Mouse (Mus musculus) hindbrain, embryonic 11.5 days (tissue): ENCODE measurements around the gene Ccn2. TPM values are rescaled to one million over a fixed set of nuclear protein-coding genes. Genes with fewer than 3 reads are reported as not detected.

Experiments used
- ATAC-seq: fragments of 200-750 bp; cut with Nextera tagmentation; 2 replicates; pipeline ENCODE4 v1.8.0; 2017; ENCODE audit warnings: mild to moderate bottlenecking, moderate TSS enrichment, moderate library complexity; ENCODE audit not compliant: low FRiP score
- DNase-seq: peaks from one replicate; pipeline ENCODE4 v3.0.0-alpha.2; 2015; ENCODE audit warnings: low spot score
- H3K27ac ChIP-seq: fragments of 300-500 bp; sonication (generic); 2 replicates; pipeline ENCODE4 v1.5.1; 2014; ENCODE audit warnings: mild to moderate bottlenecking, low read depth, low read length
- H3K27me3 ChIP-seq: fragments of 300-500 bp; sonication (generic); 2 replicates; pipeline ENCODE4 v1.6.1; 2014; ENCODE audit warnings: mild to moderate bottlenecking, low read length, moderate library complexity, mixed read lengths; ENCODE audit not compliant: control insufficient read depth, insufficient read depth
- H3K36me3 ChIP-seq: fragments of 300-500 bp; sonication (generic); 2 replicates; pipeline ENCODE4 v1.6.1; 2014; ENCODE audit warnings: mild to moderate bottlenecking, low read length, moderate library complexity, mixed read lengths; ENCODE audit not compliant: control insufficient read depth, insufficient read depth
- H3K4me1 ChIP-seq: fragments of 300-500 bp; sonication (generic); replicated peaks from 2 replicates; pipeline ENCODE4 v1.6.1; 2014; ENCODE audit warnings: low read length, mixed read lengths; ENCODE audit not compliant: control insufficient read depth, insufficient read depth
- H3K4me2 ChIP-seq: fragments of 300-500 bp; sonication (generic); replicated peaks from 2 replicates; pipeline ENCODE4 v1.6.1; 2014; ENCODE audit warnings: mild to moderate bottlenecking, low read depth, low read length
- H3K4me3 ChIP-seq: fragments of 300-500 bp; sonication (generic); 2 replicates; pipeline ENCODE4 v1.5.1; 2014; ENCODE audit warnings: low read depth, low read length
- H3K9ac ChIP-seq: fragments of 300-500 bp; sonication (generic); 2 replicates; pipeline ENCODE4 v1.6.1; 2014; ENCODE audit warnings: low read depth, low read length
- H3K9me3 ChIP-seq: fragments of 300-500 bp; sonication (generic); 2 replicates; pipeline ENCODE4 v1.6.1; 2016; ENCODE audit warnings: low read length; ENCODE audit not compliant: control insufficient read depth
- WGBS: fragments of 180-500 bp; shearing (Covaris S2); extraction: QIAGEN DNeasy Blood & Tissue Kit; methylation state at CpG from one replicate; pipeline ENCODE4 v1.1.7; 2014; 5-methylcytosine and 5-hydroxymethylcytosine counted together
- polyA plus RNA-seq: library from polyadenylated mRNA; unstranded; fragments of >200 nt; fragmentation: Nextera tagmentation; extraction: Ambion mirVana; gene quantifications from 2 replicates; pipeline ENCODE4 v1.2.1, GENCODE M21; 2014

Gene Ccn2
- polyA plus RNA-seq, 1 experiment from 2014 or later = 6.6 TPM

- Histone ChIP-seq H3K9ac (no peak overlapping the region), H3K27me3 (no peaks in the 10 kb centered on the region), H3K36me3 (no peaks in the 10 kb centered on the region), H3K4me2 (no peak overlapping the region), H3K4me1 (no peaks in the 10 kb centered on the region), H3K27ac (no peak overlapping the region), H3K4me3 (no peak overlapping the region), H3K9me3 (no peaks in the 10 kb centered on the region)
- DNase-seq = no peak
- 90% methylated on average over 4 of the region's 4 CpGs for WGBS
- ATAC-seq = no peak
Observed at GRCm38 (mm10) chr10:24588824-24589223, 6.4 kb upstream of the Ccn2 start.

DNA sequence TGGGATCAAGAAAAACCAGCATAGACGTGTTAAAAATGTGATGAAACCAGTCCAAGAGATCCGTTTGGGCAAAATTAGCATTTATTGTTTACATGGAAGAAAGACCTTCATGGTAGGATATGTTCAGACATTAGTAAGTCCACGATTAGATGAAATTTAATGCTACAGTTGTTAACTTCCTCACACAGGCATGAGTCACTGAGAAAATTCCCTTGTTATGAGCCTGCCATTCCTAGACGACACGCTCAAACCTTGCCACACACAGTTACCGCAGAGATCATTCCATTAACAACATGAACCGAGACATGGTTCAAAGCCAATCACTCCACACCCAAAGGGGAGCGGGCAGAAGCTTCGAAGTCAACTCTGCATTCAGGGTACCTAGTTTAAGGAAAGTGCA, 6.0 kb upstream of the Ccn2 start:
- Histone ChIP-seq H3K4me1 (no peaks in the 10 kb centered on the region), H3K9ac (no peak overlapping the region), H3K9me3 (no peaks in the 10 kb centered on the region), H3K36me3 (no peaks in the 10 kb centered on the region), H3K27me3 (no peaks in the 10 kb centered on the region), H3K27ac (no peak overlapping the region), H3K4me2 (no peak overlapping the region), H3K4me3 (no peak overlapping the region)
- DNase-seq (no peak), ATAC-seq (no peak)
- 90% methylated on average over 9 of the region's 9 CpGs for WGBS

- Histone ChIP-seq H3K27ac (no peak overlapping the region), H3K9ac (no peak overlapping the region), H3K9me3 (no peaks in the 10 kb centered on the region), H3K36me3 (no peaks in the 10 kb centered on the region), H3K27me3 (no peaks in the 10 kb centered on the region), H3K4me3 (no peak overlapping the region), H3K4me2 (no peak overlapping the region), H3K4me1 (no peaks in the 10 kb centered on the region)
- DNase-seq = no peak
- WGBS = 40% methylated on average over 4 of the region's 4 CpGs
- ATAC-seq = no peak
Observed at GRCm38 (mm10) chr10:24590546-24590945, 4.7 kb upstream of the Ccn2 start.

GRCm38 (mm10) chr10:24591136-24591535, 4.1 kb upstream of the Ccn2 start:
- H3K36me3 ChIP-seq = no peaks in the 10 kb centered on the region
- H3K4me2 ChIP-seq = no peak overlapping the region
- DNase-seq (peak; percentile 90), ATAC-seq (no peak)
- H3K4me1 ChIP-seq = no peaks in the 10 kb centered on the region
- 19% methylated on average over 4 of the region's 4 CpGs for WGBS
- no peak overlapping the region for H3K4me3 ChIP-seq
- no peaks in the 10 kb centered on the region for H3K27me3 ChIP-seq
- no peaks in the 10 kb centered on the region for H3K9me3 ChIP-seq
- H3K9ac ChIP-seq = no peak overlapping the region
- no peak overlapping the region for H3K27ac ChIP-seq

GRCm38 (mm10) chr10:24591741-24592140, 3.5 kb upstream of the Ccn2 start:
- H3K36me3 ChIP-seq = no peaks in the 10 kb centered on the region
- no peaks in the 10 kb centered on the region for H3K9me3 ChIP-seq
- H3K27ac ChIP-seq = no peak overlapping the region
- 61% methylated on average over 5 of the region's 5 CpGs for WGBS
- no peak overlapping the region for H3K9ac ChIP-seq
- H3K4me3 ChIP-seq = no peak overlapping the region
- no peaks in the 10 kb centered on the region for H3K27me3 ChIP-seq
- DNase-seq = no peak
- no peak overlapping the region for H3K4me2 ChIP-seq
- H3K4me1 ChIP-seq = no peaks in the 10 kb centered on the region
- ATAC-seq = no peak

DNA sequence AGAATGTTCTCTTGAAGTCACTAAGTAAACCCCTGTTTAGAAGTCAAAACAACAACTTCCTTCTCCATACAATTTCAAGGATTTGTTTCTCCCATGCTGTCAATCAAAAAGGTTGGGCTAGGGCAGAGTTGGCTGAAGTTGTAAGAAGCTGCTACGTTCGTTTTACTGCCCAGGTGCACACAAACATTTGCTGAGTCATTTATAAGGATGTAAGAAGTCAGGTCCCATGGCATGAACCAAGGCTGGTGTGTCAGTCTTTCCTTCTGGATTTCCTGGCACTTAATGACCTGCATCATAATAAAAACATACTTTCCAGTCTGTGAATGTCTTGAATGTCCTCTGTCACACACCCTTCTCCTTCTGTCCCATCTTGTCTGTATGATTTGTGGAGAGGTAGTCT, 2.9 kb upstream of the Ccn2 start:
- Histone ChIP-seq H3K4me1 (no peaks in the 10 kb centered on the region), H3K27me3 (no peaks in the 10 kb centered on the region), H3K9ac (no peak overlapping the region), H3K27ac (no peak overlapping the region), H3K4me2 (no peak overlapping the region), H3K9me3 (no peaks in the 10 kb centered on the region), H3K36me3 (no peaks in the 10 kb centered on the region), H3K4me3 (no peak overlapping the region)
- WGBS = 87% methylated on average over 2 of the region's 2 CpGs
- DNase-seq (no peak), ATAC-seq (no peak)

DNA sequence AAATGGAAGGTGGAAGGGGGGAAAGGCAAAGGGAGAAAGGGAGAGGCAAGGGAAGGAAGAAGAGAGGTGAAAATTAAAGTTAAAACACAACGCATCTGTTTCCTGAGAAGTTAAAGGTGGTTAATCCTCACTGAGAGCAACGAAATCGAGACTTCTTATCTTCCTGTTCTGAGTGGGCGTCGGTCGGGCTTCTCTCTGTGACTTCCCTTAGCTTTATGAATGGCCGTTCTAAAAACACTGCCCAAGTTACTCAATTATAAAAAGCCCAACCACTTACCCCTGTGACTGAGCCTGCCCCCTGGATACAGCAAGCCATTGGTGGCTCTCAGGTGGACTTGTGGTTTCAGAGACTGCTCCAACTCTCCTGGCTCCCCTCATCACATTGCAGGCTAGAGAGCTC, 2.3 kb upstream of the Ccn2 start:
- no peaks in the 10 kb centered on the region for H3K27me3 ChIP-seq
- H3K4me1 ChIP-seq = no peaks in the 10 kb centered on the region
- WGBS = 88% methylated on average over 7 of the region's 7 CpGs
- no peak overlapping the region for H3K4me3 ChIP-seq
- H3K27ac ChIP-seq = no peak overlapping the region
- no peaks in the 10 kb centered on the region for H3K9me3 ChIP-seq
- H3K4me2 ChIP-seq = no peak overlapping the region
- ATAC-seq = no peak
- H3K9ac ChIP-seq = no peak overlapping the region
- no peak for DNase-seq
- H3K36me3 ChIP-seq = no peaks in the 10 kb centered on the region

DNA sequence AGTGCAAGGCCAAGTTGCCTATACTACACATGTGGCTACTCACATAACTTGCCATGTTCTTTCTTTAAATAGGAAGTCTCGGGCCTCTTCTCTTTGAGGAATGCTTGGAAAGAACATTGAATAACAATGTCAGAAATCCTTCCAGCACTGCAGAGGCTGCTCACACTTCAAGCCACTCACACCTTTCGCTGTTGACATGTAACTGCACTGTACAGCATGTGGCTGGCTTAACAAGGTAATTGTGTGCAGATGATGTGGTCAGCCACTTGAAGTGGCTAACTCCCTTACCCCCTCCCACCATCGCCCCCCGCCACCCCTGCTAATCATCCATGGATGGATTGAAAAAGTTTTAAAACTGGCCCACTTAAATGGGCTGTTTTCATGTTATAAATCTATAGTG, 1.7 kb upstream of the Ccn2 start:
- DNase-seq (no peak), ATAC-seq (no peak)
- no peak overlapping the region for H3K27ac ChIP-seq
- no peaks in the 10 kb centered on the region for H3K27me3 ChIP-seq
- no peak overlapping the region for H3K4me3 ChIP-seq
- H3K4me1 ChIP-seq = no peaks in the 10 kb centered on the region
- no peak overlapping the region for H3K9ac ChIP-seq
- WGBS = 73% methylated on average over 4 of the region's 4 CpGs
- no peaks in the 10 kb centered on the region for H3K36me3 ChIP-seq
- no peak overlapping the region for H3K4me2 ChIP-seq
- no peaks in the 10 kb centered on the region for H3K9me3 ChIP-seq

- Histone ChIP-seq H3K4me2 (peak overlapping the region; percentile 66), H3K36me3 (no peaks in the 10 kb centered on the region), H3K9ac (peak overlapping the region; percentile 80), H3K27ac (peak overlapping the region; percentile 79), H3K9me3 (no peaks in the 10 kb centered on the region), H3K4me1 (no peaks in the 10 kb centered on the region), H3K4me3 (peak overlapping the region; percentile 76), H3K27me3 (no peaks in the 10 kb centered on the region)
- DNase-seq (peak; percentile 27), ATAC-seq (peak; percentile 31)
- 14% methylated on average over 31 of the region's 31 CpGs for WGBS
Observed at GRCm38 (mm10) chr10:24596003-24596868, 994 bp downstream of the Ccn2 start.
